Mouse (Mus musculus) liver, adult 2 months (tissue): ENCODE results near the gene Olfr603.

ENCODE experiments used
- CTCF ChIP-seq: fragments of 200-500 bp; IDR thresholded peaks from 2 replicates; pipeline ENCODE4 v1.5.1; 2011; ENCODE audit warnings: low read depth, low read length, control low read depth
- POLR2A ChIP-seq: fragments of 200-500 bp; IDR thresholded peaks from 2 replicates; pipeline ENCODE4 v1.6.1; 2011; ENCODE audit warnings: low read length, control low read depth; ENCODE audit not compliant: insufficient read depth; ENCODE audit errors: extremely low read depth

DNA sequence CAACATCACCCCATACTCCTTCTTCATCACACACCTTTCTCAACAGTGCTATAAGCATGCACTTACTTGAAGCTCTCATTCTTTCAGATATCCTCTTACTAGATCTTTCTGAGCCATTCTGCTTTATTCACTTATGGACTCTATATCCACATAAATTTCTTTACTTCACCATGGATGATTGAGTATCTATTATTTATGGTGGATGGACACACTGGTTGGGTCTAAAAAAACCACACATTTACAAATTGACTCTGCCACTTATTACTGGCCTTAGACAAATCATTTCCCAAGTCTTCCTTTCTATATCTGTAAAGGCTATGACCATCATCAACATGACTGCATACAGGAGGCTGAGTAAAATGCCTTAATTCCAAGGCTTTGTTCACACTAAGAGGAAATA, at the start of gene Olfr603:
- TF ChIP-seq CTCF (no peak), POLR2A (no peak)
